Mouse (Mus musculus): ENCODE data around the gene Hdac9. TPM values are rescaled to one million over a fixed set of nuclear protein-coding genes. Genes with fewer than 3 reads are reported as not detected.
"Not testable (repeated sequence)": the region's sequence is repeated elsewhere in the genome, so short reads cannot be mapped to it uniquely, and the experiment has no call there.

Gene Hdac9
- polyA plus RNA-seq, 1 experiment from 2014 or later: 14.8 TPM

DNA sequence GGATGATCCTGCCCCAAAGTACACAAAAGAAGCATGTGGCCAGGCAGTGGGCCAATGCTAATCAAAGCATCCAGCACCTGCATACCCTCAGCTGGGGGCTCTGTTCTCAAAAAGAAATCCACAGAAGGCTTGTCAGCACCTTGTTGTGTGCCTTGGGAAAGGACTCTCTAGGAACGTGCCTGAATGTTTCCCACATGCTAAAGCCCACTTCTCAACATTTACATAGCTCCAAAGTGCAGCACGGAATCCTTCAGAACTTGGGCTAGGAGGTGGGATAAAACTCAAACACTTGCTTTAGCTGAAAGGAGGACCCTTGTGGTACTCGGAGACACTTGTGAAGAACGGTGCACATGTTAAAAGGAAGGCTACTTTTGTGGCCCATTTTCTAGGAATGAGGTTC lies 823.9 kb downstream of the Hdac9 start:
- no peak for DNase-seq (ENCODE audit: low spot score)
- Histone ChIP-seq H3K27me3 (ENCODE audit: insufficient read depth, poor library complexity, severe bottlenecking) (no peaks in the 10 kb centered on the region), H3K27ac (no peak overlapping the region), H3K4me3 (no peak overlapping the region), H3K4me1 (peaks cover 3% of the 10 kb centered on the region; the same call in 1 of the 2 replicates), H3K9me3 (no peaks in the 10 kb centered on the region), H3K36me3 (no peaks in the 10 kb centered on the region)
- 55% methylated on average over 4 of the region's 4 CpGs for WGBS

DNA sequence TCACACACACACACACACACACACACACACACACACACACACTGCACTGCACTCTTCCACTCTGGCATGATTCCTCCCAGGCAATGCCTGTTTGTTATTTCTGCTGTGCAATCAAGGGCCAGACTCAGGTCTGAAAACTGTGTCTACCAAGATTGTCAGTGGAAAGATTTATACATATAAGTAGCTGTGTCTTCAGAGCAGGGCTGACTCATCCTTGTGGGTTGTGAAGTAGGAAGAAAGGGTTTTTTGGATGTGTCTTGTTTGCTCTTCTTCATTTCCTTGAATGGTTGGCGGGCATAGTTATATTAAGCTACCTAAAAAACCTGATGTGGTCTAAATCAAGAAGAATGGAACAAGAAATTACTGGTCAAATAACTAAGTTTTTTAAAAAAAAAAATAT lies 825.0 kb downstream of the Hdac9 start:
- WGBS: 82% methylated on average over 1 of the region's 1 CpGs
- Histone ChIP-seq H3K4me3 (no peak overlapping the region), H3K27ac (no peak overlapping the region), H3K9me3 (no peaks in the 10 kb centered on the region), H3K27me3 (ENCODE audit: insufficient read depth, poor library complexity, severe bottlenecking) (no peaks in the 10 kb centered on the region), H3K4me1 (peaks cover 3% of the 10 kb centered on the region), H3K36me3 (no peaks in the 10 kb centered on the region)
- no peak for DNase-seq (ENCODE audit: low spot score)

DNA sequence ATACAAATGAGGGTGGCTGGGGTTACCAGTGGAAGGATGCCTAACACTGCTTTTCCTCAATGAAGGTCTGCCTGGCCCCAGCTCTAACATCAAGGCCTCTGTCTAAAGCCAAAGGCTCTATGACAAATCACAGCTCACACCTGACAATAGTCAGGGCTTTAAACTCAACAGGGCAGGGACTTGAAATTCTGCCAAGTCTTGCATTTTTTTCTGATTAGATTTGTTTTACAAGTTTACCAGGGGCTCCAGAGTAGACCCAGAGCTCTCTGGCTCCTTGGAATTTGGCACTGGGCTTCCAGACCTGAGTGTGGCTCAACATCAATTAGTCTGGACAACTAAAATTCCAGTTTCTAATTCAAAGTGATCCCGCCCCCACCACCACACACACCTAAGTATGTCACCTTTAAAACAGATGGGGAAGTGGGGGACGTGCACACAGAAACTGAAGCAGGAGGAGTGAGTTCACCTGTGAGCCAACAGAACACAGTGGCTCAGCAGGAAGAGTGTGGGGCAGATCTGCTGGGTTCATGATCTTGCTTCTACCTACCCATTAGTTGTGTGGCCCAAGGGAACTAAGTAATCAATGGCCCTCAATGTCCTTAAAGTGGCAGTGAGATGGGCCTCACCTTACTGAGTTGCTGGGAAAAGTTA lies 829.5 kb downstream of the Hdac9 start:
- H3K27me3 ChIP-seq (ENCODE audit: insufficient read depth, poor library complexity, severe bottlenecking): no peaks in the 10 kb centered on the region
- no peak for DNase-seq (ENCODE audit: low spot score)
- H3K36me3 ChIP-seq: no peaks in the 10 kb centered on the region
- H3K27ac ChIP-seq: no peak overlapping the region
- no peaks in the 10 kb centered on the region for H3K9me3 ChIP-seq
- H3K4me1 ChIP-seq: no peaks in the 10 kb centered on the region; the same call in 1 of the 2 replicates
- H3K4me3 ChIP-seq: no peak overlapping the region
- WGBS: 69% methylated on average over 2 of the region's 2 CpGs

DNA sequence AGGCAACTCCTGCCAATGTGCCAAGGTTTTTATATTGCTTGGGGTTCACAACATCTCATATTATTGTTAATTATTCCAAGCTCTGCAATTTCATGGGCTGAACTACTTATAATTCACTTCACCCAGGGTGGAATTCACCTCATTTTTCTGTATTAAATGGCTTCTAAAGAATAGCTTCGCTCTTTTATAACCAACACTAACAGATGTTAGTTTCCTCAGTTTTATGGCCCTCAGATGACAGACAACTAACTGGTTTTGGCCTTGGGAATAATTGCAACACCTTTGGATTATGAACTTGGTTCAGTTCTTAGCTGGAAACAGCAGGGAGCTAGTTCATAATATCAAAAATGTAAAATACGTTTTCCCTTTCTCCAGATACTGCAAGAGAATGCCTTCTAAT lies 839.9 kb downstream of the Hdac9 start:
- Histone ChIP-seq H3K27ac (no peak overlapping the region), H3K4me3 (no peak overlapping the region)
- 89% methylated on average over 2 of the region's 2 CpGs for whole genome bisulfite sequencing

DNA sequence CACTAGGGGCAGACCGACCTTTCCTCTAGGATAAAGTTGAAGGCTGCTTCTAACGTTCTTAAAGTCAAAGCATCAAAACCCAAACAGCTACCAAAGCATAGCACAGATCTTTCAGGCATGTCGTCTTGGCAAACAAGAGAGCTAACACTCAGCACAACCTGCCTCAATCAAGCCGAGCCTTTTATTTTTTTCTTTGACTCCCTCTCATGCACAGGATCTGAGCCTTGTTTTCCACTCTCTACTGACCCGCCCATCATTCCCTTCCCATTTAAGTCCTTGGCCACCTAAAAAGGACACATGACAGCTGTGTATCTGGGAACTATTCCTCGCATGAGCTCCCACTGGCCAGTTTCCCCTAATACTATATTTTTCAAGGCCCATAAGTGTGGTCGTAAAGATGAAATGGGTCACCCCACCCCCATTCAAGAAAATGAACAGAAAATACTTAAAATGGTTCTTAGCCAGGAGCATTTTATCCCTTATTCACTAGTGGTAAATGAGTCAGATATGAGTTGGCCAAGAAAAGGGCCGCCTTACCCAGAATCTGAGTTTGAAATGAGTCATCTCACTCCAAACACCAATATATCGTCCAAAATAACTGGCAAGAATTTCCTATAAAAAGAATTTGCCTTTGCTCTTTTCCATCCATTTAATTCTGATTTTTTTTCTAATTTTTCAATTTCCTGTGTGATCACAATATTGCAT lies 840.9 kb downstream of the Hdac9 start:
- no peak overlapping the region for H3K4me3 ChIP-seq
- H3K27ac ChIP-seq: no peak overlapping the region
- no peaks in the 10 kb centered on the region for H3K9me3 ChIP-seq
- no peak for DNase-seq (ENCODE audit: low spot score)
- no peaks in the 10 kb centered on the region for H3K27me3 ChIP-seq (ENCODE audit: insufficient read depth, poor library complexity, severe bottlenecking)
- H3K4me1 ChIP-seq: no peaks in the 10 kb centered on the region
- 80% methylated on average over 9 of the region's 9 CpGs for WGBS
- no peaks in the 10 kb centered on the region for H3K36me3 ChIP-seq

More for the DNA sequence above, 839.9 kb downstream of the Hdac9 start:
- no peaks in the 10 kb centered on the region for H3K9me3 ChIP-seq
- DNase-seq (ENCODE audit: low spot score): no peak
- H3K27me3 ChIP-seq (ENCODE audit: insufficient read depth, poor library complexity, severe bottlenecking): no peaks in the 10 kb centered on the region
- H3K4me1 ChIP-seq: no peaks in the 10 kb centered on the region
- H3K36me3 ChIP-seq: no peaks in the 10 kb centered on the region

DNA sequence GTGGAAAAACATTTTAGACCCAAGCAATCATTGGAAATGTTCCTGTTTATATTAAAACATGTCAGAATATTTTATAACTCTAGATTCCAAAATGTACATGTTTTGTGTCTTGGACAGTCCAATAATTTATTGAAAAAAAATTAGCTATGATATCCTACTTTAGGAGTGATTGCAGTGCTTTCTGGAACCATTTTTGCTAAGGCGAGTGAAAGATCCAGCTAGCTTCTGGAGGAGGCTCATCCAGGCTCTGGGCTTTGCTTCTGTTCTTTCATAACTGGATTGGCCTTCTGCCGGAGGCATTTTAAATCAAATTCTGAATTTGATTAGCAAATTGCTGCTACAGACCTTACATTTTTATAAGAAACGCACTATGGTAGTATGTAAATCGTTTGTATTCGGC lies 864.4 kb downstream of the Hdac9 start:
- H3K36me3 ChIP-seq: no peaks in the 10 kb centered on the region
- no peaks in the 10 kb centered on the region for H3K27me3 ChIP-seq (ENCODE audit: insufficient read depth, poor library complexity, severe bottlenecking)
- no peak overlapping the region for H3K4me3 ChIP-seq
- H3K9me3 ChIP-seq: no peaks in the 10 kb centered on the region
- no peaks in the 10 kb centered on the region for H3K4me1 ChIP-seq
- WGBS: 87% methylated on average over 5 of the region's 5 CpGs
- DNase-seq (ENCODE audit: low spot score): no peak
- no peak overlapping the region for H3K27ac ChIP-seq

- whole genome bisulfite sequencing: 59% methylated on average over 3 of the region's 3 CpGs
- no peaks in the 10 kb centered on the region for H3K9me3 ChIP-seq
- H3K36me3 ChIP-seq: no peaks in the 10 kb centered on the region
- no peak overlapping the region for H3K4me3 ChIP-seq
- no peak overlapping the region for H3K27ac ChIP-seq
- H3K27me3 ChIP-seq (ENCODE audit: insufficient read depth, poor library complexity, severe bottlenecking): no peaks in the 10 kb centered on the region
- H3K4me1 ChIP-seq: no peaks in the 10 kb centered on the region
- DNase-seq (ENCODE audit: low spot score): no peak
Measured at GRCm38 (mm10) chr12:34052036-34052435, 864.9 kb downstream of the Hdac9 start.

DNA sequence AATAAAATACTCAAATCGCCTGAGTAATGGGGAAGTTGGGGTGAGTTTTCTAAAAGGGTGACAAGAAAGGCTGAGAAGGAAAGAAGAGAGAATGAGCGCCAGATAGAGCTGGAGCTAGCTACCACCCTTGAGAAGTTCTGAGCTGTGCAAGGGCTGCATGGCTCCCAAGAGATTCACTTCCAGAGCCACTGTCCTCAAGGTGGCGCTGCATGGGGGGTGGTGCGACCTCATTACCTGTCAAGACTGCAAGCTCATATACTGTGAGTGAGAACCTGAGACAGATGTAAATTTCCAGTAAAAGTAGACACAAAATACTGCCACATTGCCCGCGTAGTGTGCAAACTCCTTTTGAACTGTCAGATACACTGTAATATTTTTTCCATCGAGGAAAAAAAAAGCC lies 865.8 kb downstream of the Hdac9 start:
- Histone ChIP-seq H3K4me3 (no peak overlapping the region), H3K4me1 (no peaks in the 10 kb centered on the region), H3K36me3 (no peaks in the 10 kb centered on the region), H3K27me3 (ENCODE audit: insufficient read depth, poor library complexity, severe bottlenecking) (no peaks in the 10 kb centered on the region), H3K9me3 (no peaks in the 10 kb centered on the region), H3K27ac (no peak overlapping the region)
- no peak for DNase-seq (ENCODE audit: low spot score)
- 58% methylated on average over 7 of the region's 7 CpGs for WGBS

GRCm38 (mm10) chr12:34040949-34041348 lies 875.9 kb downstream of the Hdac9 start:
- no peaks in the 10 kb centered on the region for H3K4me1 ChIP-seq
- H3K27me3 ChIP-seq (ENCODE audit: insufficient read depth, poor library complexity, severe bottlenecking): no peaks in the 10 kb centered on the region
- no peaks in the 10 kb centered on the region for H3K9me3 ChIP-seq
- no peak overlapping the region for H3K4me3 ChIP-seq
- no peak overlapping the region for H3K27ac ChIP-seq
- 83% methylated on average over 6 of the region's 6 CpGs for WGBS
- H3K36me3 ChIP-seq: no peaks in the 10 kb centered on the region
- no peak for DNase-seq (ENCODE audit: low spot score)

DNA sequence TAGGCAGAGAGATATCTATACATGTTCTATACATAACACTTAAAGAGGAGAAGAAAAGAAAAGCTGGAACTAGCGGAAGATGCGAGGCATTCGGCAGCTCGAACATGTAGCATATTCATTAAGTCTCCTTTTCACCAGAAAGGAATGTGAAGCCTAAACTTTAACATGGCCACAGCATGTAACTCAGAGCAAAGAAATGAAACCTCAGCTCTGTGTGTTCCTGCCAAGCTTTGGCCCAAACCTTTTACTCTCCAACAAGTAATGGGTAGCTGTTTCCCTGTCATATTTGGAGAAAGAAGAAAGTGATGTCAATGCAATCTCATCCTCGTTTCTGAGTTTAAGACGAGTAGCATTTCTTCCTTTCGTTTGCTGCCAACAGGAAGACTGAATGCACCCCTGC lies 876.8 kb downstream of the Hdac9 start:
- Histone ChIP-seq H3K4me3 (no peak overlapping the region), H3K27me3 (ENCODE audit: insufficient read depth, poor library complexity, severe bottlenecking) (no peaks in the 10 kb centered on the region), H3K4me1 (no peaks in the 10 kb centered on the region), H3K27ac (no peak overlapping the region), H3K36me3 (no peaks in the 10 kb centered on the region), H3K9me3 (no peaks in the 10 kb centered on the region)
- no peak for DNase-seq (ENCODE audit: low spot score)
- 84% methylated on average over 7 of the region's 7 CpGs for WGBS

GRCm38 (mm10) chr12:34009796-34010195 lies 907.1 kb downstream of the Hdac9 start:
- H3K4me3 ChIP-seq; H3K4me1 ChIP-seq; H3K36me3 ChIP-seq; DNase-seq (ENCODE audit: low spot score); H3K9me3 ChIP-seq; H3K27ac ChIP-seq; H3K27me3 ChIP-seq (ENCODE audit: insufficient read depth, poor library complexity, severe bottlenecking): not testable (repeated sequence)
- WGBS: 97% methylated on average over 1 of the region's 1 CpGs
